Mouse (Mus musculus) liver, embryonic 14.5 days (tissue): ENCODE results near the gene Smdt1. TPM values are rescaled to one million over a fixed set of nuclear protein-coding genes. Genes with fewer than 3 reads are reported as not detected.

Source experiments
- ATAC-seq: fragments of 200-750 bp; cut with Nextera tagmentation; 2 replicates; pipeline ENCODE4 v1.8.0; 2017; ENCODE audit warnings: moderate number of reproducible peaks, mild to moderate bottlenecking, moderate library complexity; ENCODE audit not compliant: insufficient read depth
- DNase-seq, 3 experiments: peaks; one replicate each; pipeline ENCODE4 v3.0.0-alpha.2; 2012 to 2013; ENCODE audit warnings: low read depth in 3 of 3, low spot score in 3 of 3
- H3K27ac ChIP-seq: fragments of 300-500 bp; sonication (generic); 2 replicates; pipeline ENCODE4 v1.5.1; 2014; ENCODE audit warnings: moderate library complexity, mild to moderate bottlenecking, control low read depth, inconsistent platforms
- H3K27me3 ChIP-seq: fragments of 300-500 bp; sonication (generic); 2 replicates; pipeline ENCODE4 v1.6.1; 2014; ENCODE audit warnings: mild to moderate bottlenecking, low read length, moderate library complexity; ENCODE audit not compliant: control insufficient read depth, insufficient read depth
- H3K36me3 ChIP-seq: fragments of 300-500 bp; sonication (generic); replicated peaks from 2 replicates; pipeline ENCODE4 v1.6.1; 2014; ENCODE audit warnings: low read depth; ENCODE audit not compliant: control insufficient read depth, insufficient read depth
- H3K4me1 ChIP-seq, 2 experiments: fragments of 200-500 bp in 1 of 2; fragments of 300-500 bp in 1 of 2; sonication (generic) in 1 of 2; replicated peaks; 2 replicates each; pipeline ENCODE4 v1.6.1; 2012 to 2014; ENCODE audit warnings: antibody characterized with exemption in 1 of 2, inconsistent platforms in 1 of 2, low read length in 1 of 2; ENCODE audit not compliant: control insufficient read depth in 2 of 2, insufficient read depth in 2 of 2
- H3K4me2 ChIP-seq: fragments of 300-500 bp; sonication (generic); 2 replicates; pipeline ENCODE4 v1.6.1; 2014; ENCODE audit warnings: low read depth, mild to moderate bottlenecking, control low read depth, moderate library complexity
- H3K4me3 ChIP-seq, 2 experiments: fragments of 200-500 bp in 1 of 2; fragments of 300-500 bp in 1 of 2; sonication (generic) in 1 of 2; 2 replicates each; pipeline ENCODE4 v1.5.1; 2012 to 2014; ENCODE audit warnings: low read depth in 2 of 2, low read length in 2 of 2, mild to moderate bottlenecking in 2 of 2, control low read depth in 1 of 2, inconsistent platforms in 1 of 2, moderate library complexity in 1 of 2; ENCODE audit not compliant: insufficient read depth in 1 of 2
- H3K9ac ChIP-seq: fragments of 300-500 bp; sonication (generic); replicated peaks from 2 replicates; pipeline ENCODE4 v1.6.1; 2014; ENCODE audit warnings: mild to moderate bottlenecking, control low read depth, moderate library complexity
- H3K9me3 ChIP-seq: fragments of 300-500 bp; sonication (generic); 2 replicates; pipeline ENCODE4 v1.6.1; 2016; ENCODE audit warnings: low read length, mixed read lengths; ENCODE audit not compliant: control insufficient read depth
- CTCF ChIP-seq: IDR thresholded peaks from 2 replicates; pipeline ENCODE4 v1.5.1; 2016; ENCODE audit warnings: antibody characterized with exemption, low read depth, control low read depth
- EP300 ChIP-seq: IDR thresholded peaks from 2 replicates; pipeline ENCODE4 v1.6.1; 2016; ENCODE audit warnings: antibody characterized with exemption, low read depth
- WGBS: fragments of 180-500 bp; shearing (Covaris S2); extraction: QIAGEN DNeasy Blood & Tissue Kit; methylation state at CpG from one replicate; pipeline ENCODE4 v1.1.7; 2014; ENCODE audit not compliant: insufficient replicate concordance; 5-methylcytosine and 5-hydroxymethylcytosine counted together
- polyA plus RNA-seq, 2 experiments: library from polyadenylated mRNA; depleted of rRNA in 1 of 2; stranded (reverse) in 1 of 2; unstranded in 1 of 2; fragments of >200 nt; fragmentation: Nextera tagmentation in 1 of 2; extraction: Ambion mirVana in 1 of 2; gene quantifications; 2 replicates each; pipeline versions ENCODE4 v1.2.1 to v1.2.3; 2012 to 2014

The Smdt1 gene
- polyA plus RNA-seq, 2 experiments: 109 to 165 TPM

- Histone ChIP-seq H3K27ac (peak overlapping the region; percentile 99), H3K4me3 (peak overlapping the region; percentile 75 to 85), H3K9me3 (no peaks in the 10 kb centered on the region), H3K4me2 (peak overlapping the region; percentile 93), H3K36me3 (peaks cover 25% of the 10 kb centered on the region), H3K9ac (peak overlapping the region; percentile 98), H3K27me3 (no peaks in the 10 kb centered on the region), H3K4me1 (peaks cover 61 to 69% of the 10 kb centered on the region in 2 experiments)
- peak; percentile 96 to 98 (median 98) for DNase-seq
- WGBS: 6% methylated on average over 15 of the region's 15 CpGs
- peak; percentile 60 for ATAC-seq
- TF ChIP-seq EP300: peak; percentile 97
- TF ChIP-seq CTCF: no peak
Measured at GRCm38 (mm10) chr15:82341675-82342542, 3.1 kb downstream of the Smdt1 start.

DNA sequence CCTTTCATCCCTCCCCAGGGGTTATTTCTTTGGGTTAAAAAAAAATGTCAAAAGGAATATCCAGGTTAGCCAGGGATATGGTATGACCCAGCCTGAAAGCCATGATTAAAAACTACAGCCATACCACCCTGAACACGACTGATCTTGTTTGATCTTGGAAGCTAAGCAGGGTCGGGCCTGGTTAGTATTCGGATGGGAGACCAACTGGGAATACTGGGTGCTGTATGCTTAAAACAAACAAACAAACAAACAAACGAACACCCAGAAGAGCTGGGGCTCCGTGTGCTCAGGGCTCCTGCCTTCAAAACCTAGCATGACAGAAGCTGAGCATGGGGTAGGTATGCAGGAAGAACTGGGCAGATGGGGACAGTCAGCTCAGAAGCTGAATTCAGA is 3.8 kb downstream of the Smdt1 start:
- Histone ChIP-seq H3K4me1 (peaks cover 63 to 71% of the 10 kb centered on the region in 2 experiments), H3K4me3 (peak overlapping the region; percentile 75 to 81), H3K9me3 (no peaks in the 10 kb centered on the region), H3K4me2 (peak overlapping the region; percentile 93), H3K36me3 (peaks cover 27% of the 10 kb centered on the region), H3K27ac (peak overlapping the region; percentile 99), H3K9ac (peak overlapping the region; percentile 98), H3K27me3 (no peaks in the 10 kb centered on the region)
- TF ChIP-seq CTCF (no peak), EP300 (no peak)
- WGBS: 34% methylated on average over 5 of the region's 5 CpGs
- DNase-seq (peak in 1 of 3 experiments; percentile 54), ATAC-seq (no peak)

GRCm38 (mm10) chr15:82343368-82344287 is 4.9 kb downstream of the Smdt1 start:
- TF ChIP-seq CTCF (peak; percentile 10; the same call in 1 of the 2 replicates), EP300 (no peak)
- peaks cover 69 to 75% of the 10 kb centered on the region in 2 experiments for H3K4me1 ChIP-seq
- H3K27ac ChIP-seq: peak overlapping the region; percentile 99
- DNase-seq (no peak), ATAC-seq (no peak)
- H3K4me2 ChIP-seq: peak overlapping the region; percentile 93
- peak overlapping the region; percentile 24 to 75 for H3K4me3 ChIP-seq
- peak overlapping the region; percentile 98 for H3K9ac ChIP-seq
- H3K27me3 ChIP-seq: no peaks in the 10 kb centered on the region
- H3K9me3 ChIP-seq: no peaks in the 10 kb centered on the region
- 80% methylated on average over 27 of the region's 27 CpGs for WGBS
- peaks cover 38% of the 10 kb centered on the region for H3K36me3 ChIP-seq

DNA sequence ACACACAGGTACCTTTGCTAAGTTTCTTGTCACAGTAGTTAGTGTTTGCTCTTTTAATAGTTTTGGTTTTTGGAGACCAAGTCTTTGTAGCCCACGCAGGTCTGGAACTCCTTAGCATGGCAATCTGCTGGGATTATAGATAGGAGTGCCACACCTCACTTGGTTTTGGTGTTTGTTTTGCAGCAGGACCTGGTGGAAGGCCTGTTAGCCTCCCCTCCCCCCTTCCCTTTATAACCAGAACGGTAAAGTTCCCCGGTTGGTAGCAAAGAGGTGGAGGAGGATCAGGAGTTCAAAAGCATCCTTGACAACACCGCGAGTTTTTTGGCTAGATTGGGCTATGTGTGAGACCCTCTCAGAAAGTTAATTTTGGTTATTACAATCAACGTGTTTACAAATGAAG is 6.2 kb downstream of the Smdt1 start:
- Histone ChIP-seq H3K27ac (peak overlapping the region; percentile 99), H3K4me2 (peak overlapping the region; percentile 93), H3K36me3 (peaks cover 51% of the 10 kb centered on the region), H3K9me3 (no peaks in the 10 kb centered on the region), H3K4me1 (peaks cover 63 to 75% of the 10 kb centered on the region in 2 experiments), H3K9ac (peak overlapping the region; percentile 71), H3K4me3 (peak overlapping the region; percentile 26 to 75), H3K27me3 (no peaks in the 10 kb centered on the region)
- 53% methylated on average over 6 of the region's 6 CpGs for WGBS
- TF ChIP-seq CTCF (no peak), EP300 (0 out of 2 replicates have a peak, but pooled peaks have one; percentile 4)
- ATAC-seq (no peak), DNase-seq (peak in 1 of 3 experiments; percentile 30)
